Mouse (Mus musculus) heart, embryonic 13.5 days (tissue): Measurements from ENCODE around the gene Gm10663. TPM values are rescaled to one million over a fixed set of nuclear protein-coding genes. Genes with fewer than 3 reads are reported as not detected.

Source experiments
- ATAC-seq: fragments of 200-750 bp; cut with Nextera tagmentation; 2 replicates; pipeline ENCODE4 v1.8.0; 2017; ENCODE audit warnings: moderate TSS enrichment; ENCODE audit not compliant: insufficient number of reproducible peaks, low FRiP score, low TSS enrichment; ENCODE audit errors: extremely low read depth
- H3K27ac ChIP-seq: fragments of 300-500 bp; sonication (generic); replicated peaks from 2 replicates; pipeline ENCODE4 v1.5.1; 2015; ENCODE audit warnings: moderate library complexity, mild to moderate bottlenecking, inconsistent platforms
- H3K27me3 ChIP-seq: fragments of 300-500 bp; sonication (generic); replicated peaks from 2 replicates; pipeline ENCODE4 v1.6.1; 2015; ENCODE audit warnings: mild to moderate bottlenecking, inconsistent platforms
- H3K36me3 ChIP-seq: fragments of 300-500 bp; sonication (generic); 2 replicates; pipeline ENCODE4 v1.6.1; 2015; ENCODE audit warnings: mild to moderate bottlenecking, inconsistent platforms
- H3K4me1 ChIP-seq: fragments of 300-500 bp; sonication (generic); 2 replicates; pipeline ENCODE4 v1.6.1; 2015; ENCODE audit warnings: inconsistent platforms
- H3K4me2 ChIP-seq: fragments of 300-500 bp; sonication (generic); 2 replicates; pipeline ENCODE4 v1.6.1; 2015; ENCODE audit warnings: inconsistent platforms, mild to moderate bottlenecking, moderate library complexity
- H3K4me3 ChIP-seq: fragments of 300-500 bp; sonication (generic); 2 replicates; pipeline ENCODE4 v1.5.1; 2015; ENCODE audit warnings: moderate library complexity, mild to moderate bottlenecking, inconsistent platforms
- H3K9ac ChIP-seq: fragments of 300-500 bp; sonication (generic); 2 replicates; pipeline ENCODE4 v1.6.1; 2015; ENCODE audit warnings: inconsistent platforms, mild to moderate bottlenecking, moderate library complexity
- H3K9me3 ChIP-seq: fragments of 300-500 bp; sonication (generic); 2 replicates; pipeline ENCODE4 v1.6.1; 2016; ENCODE audit warnings: inconsistent platforms
- WGBS: fragments of 180-500 bp; shearing (Covaris S2); methylation state at CpG from one replicate; pipeline ENCODE4 v1.1.7; 2015; ENCODE audit warnings: mixed read lengths; 5-methylcytosine and 5-hydroxymethylcytosine counted together
- microRNA-seq: library from miRNA; unstranded; fragments of <30 nt; microRNA quantifications from one replicate; pipeline ENCODE4, GENCODE M21; 2016
- polyA plus RNA-seq: library from polyadenylated mRNA; unstranded; fragments of >200 nt; fragmentation: Nextera tagmentation; extraction: Ambion mirVana; gene quantifications from 2 replicates; pipeline ENCODE4 v1.2.1, GENCODE M21; 2015

Gm10663 gene
- polyA plus RNA-seq, 1 experiment from 2014 or later = not detected

DNA sequence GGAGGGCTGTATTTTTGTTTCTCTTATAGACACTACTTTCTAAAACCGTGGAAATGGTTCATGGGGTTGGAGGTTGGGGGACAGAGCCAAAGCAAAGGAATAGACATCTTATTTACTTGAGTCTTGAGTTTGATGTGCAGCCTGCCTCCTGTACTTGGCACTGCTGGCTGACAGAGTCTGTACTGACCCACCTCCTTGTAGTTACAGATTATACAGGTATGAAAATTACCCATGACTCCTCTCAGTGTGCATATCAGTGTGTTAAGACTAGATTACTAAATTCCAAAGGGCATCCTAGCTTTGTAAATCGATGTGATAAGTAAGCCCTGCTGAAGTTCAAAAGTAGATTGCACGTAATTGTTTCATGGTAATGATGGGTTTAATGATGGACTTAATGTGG lies 51.6 kb downstream of the Gm10663 start:
- Histone ChIP-seq H3K27me3 (no peaks in the 10 kb centered on the region), H3K9ac (no peak overlapping the region), H3K4me2 (no peak overlapping the region), H3K4me3 (no peak overlapping the region), H3K36me3 (no peaks in the 10 kb centered on the region), H3K4me1 (no peaks in the 10 kb centered on the region), H3K27ac (no peak overlapping the region), H3K9me3 (no peaks in the 10 kb centered on the region)
- no peak for ATAC-seq
- 62% methylated on average over 3 of the region's 3 CpGs for WGBS

Small RNAs within 50 kb of the gene (microRNA-seq; reads per million reads assigned to microRNA genes)
- not detected for gene Gm24333

Other genes with a start within 250 kb of the Gm10663 start
- 5.4 and 8.6 TPM in 2 replicates for gene Klhl2, start 225.0 kb upstream of the Gm10663 start, polyA plus RNA-seq
- 24.0 and 24.2 TPM in 2 replicates for gene Tmem192, start 127.8 kb upstream of the Gm10663 start, polyA plus RNA-seq
- 0.04 TPM in 1 of 2 replicates, not detected in the other for gene Trim75, start 87.2 kb upstream of the Gm10663 start, polyA plus RNA-seq
- 0.12 and 0.25 TPM in 2 replicates for gene Trim61, start 56.5 kb upstream of the Gm10663 start, polyA plus RNA-seq
- 0.05 TPM in 1 of 2 replicates, not detected in the other for gene Trim60, start 56.4 kb upstream of the Gm10663 start, polyA plus RNA-seq
- gene Apela, start 37.7 kb upstream of the Gm10663 start, polyA plus RNA-seq = 9.0 and 11.1 TPM in 2 replicates
- 0.09 and 0.12 TPM in 2 replicates for gene BC030870, start 54.5 kb downstream of the Gm10663 start, polyA plus RNA-seq